Mouse (Mus musculus) left cerebral cortex, postnatal 36 days (tissue): ENCODE measurements around the gene Efs. TPM values are rescaled to one million over a fixed set of nuclear protein-coding genes. Genes with fewer than 3 reads are reported as not detected.
A peak's percentile ranks its signal among the peaks of the same experiment; 100 is the strongest.
"Not testable (repeated sequence)": the region's sequence is repeated elsewhere in the genome, so short reads cannot be mapped to it uniquely, and the experiment has no call there.

Source experiments
- DNase-seq, 2 experiments: peaks; one replicate each; pipeline ENCODE4 v3.0.0; 2021 to 2022; ENCODE audit warnings: low spot score in 2 of 2, mixed read lengths in 1 of 2
- intact Hi-C: fragments of 180-260 bp; cut with DNase I; formaldehyde crosslinking; loops from one replicate; pipeline ENCODE4 v1.15.1; 2025
- total RNA-seq, 2 experiments: library from RNA; stranded (reverse); gene quantifications; 2 replicates each; pipeline ENCODE4 v1.2.3; 2021

Gene Efs
- total RNA-seq, 2 experiments from 2014 or later: 7.1 to 7.3 TPM

GRCm38 (mm10) chr14:54951587-54951986 lies 25.7 kb upstream of the Efs start:
- no peak for DNase-seq
- intact Hi-C loops: no loop called here

- intact Hi-C loops: no loop called here
- DNase-seq: no peak
Measured at GRCm38 (mm10) chr14:54950493-54950892, 24.6 kb upstream of the Efs start.

- intact Hi-C loops: loop anchor here (1.0 kb wide), 1 partner anchor 26 kb away; no protein-coding TSS in a partner anchor
Measured at GRCm38 (mm10) chr14:54948781-54949180, 22.9 kb upstream of the Efs start.

GRCm38 (mm10) chr14:54947008-54947407 lies 21.1 kb upstream of the Efs start:
- intact Hi-C loops: not testable (repeated sequence)

More at GRCm38 (mm10) chr14:54948781-54949180, 22.9 kb upstream of the Efs start:
- DNase-seq: no peak

GRCm38 (mm10) chr14:54945975-54946704 lies 20.2 kb upstream of the Efs start:
- intact Hi-C loops: no loop called here
- no peak for DNase-seq

More at GRCm38 (mm10) chr14:54947008-54947407, 21.1 kb upstream of the Efs start:
- DNase-seq: not testable (repeated sequence)

GRCm38 (mm10) chr14:54944939-54945338 lies 19.0 kb upstream of the Efs start:
- intact Hi-C loops: no loop called here
- DNase-seq: no peak

GRCm38 (mm10) chr14:54943971-54944370 lies 18.0 kb upstream of the Efs start:
- no peak for DNase-seq
- intact Hi-C loops: no loop called here

GRCm38 (mm10) chr14:54942479-54942878 lies 16.6 kb upstream of the Efs start:
- intact Hi-C loops: no loop called here
- DNase-seq: no peak

GRCm38 (mm10) chr14:54941024-54941978 lies 15.4 kb upstream of the Efs start:
- no peak for DNase-seq
- intact Hi-C loops: no loop called here

GRCm38 (mm10) chr14:54940176-54940530 lies 14.2 kb upstream of the Efs start:
- DNase-seq: no peak
- intact Hi-C loops: no loop called here

GRCm38 (mm10) chr14:54939434-54940175 lies 13.7 kb upstream of the Efs start:
- intact Hi-C loops: loop anchor here (2.0 kb wide), 1 partner anchor 39 kb away; no protein-coding TSS in a partner anchor
- DNase-seq: peak; percentile 32 to 54

- DNase-seq: no peak
- intact Hi-C loops: loop anchor here (2.0 kb wide), 1 partner anchor 38 kb away; no protein-coding TSS in a partner anchor
Measured at GRCm38 (mm10) chr14:54938431-54939219, 12.7 kb upstream of the Efs start.

GRCm38 (mm10) chr14:54937361-54938182 lies 11.6 kb upstream of the Efs start:
- DNase-seq: no peak
- intact Hi-C loops: loop anchor here (2.0 kb wide), 1 partner anchor 37 kb away; no protein-coding TSS in a partner anchor

GRCm38 (mm10) chr14:54936831-54937160 lies 10.9 kb upstream of the Efs start:
- intact Hi-C loops: no loop called here
- no peak for DNase-seq

GRCm38 (mm10) chr14:54935904-54936830 lies 10.2 kb upstream of the Efs start, which contains the start of gene Cmtm5:
Gene Cmtm5, plus strand, starts transcription at chr14:54936261.
- peak; percentile 41 to 53 for DNase-seq
- intact Hi-C loops: no loop called here

GRCm38 (mm10) chr14:54932645-54933150 lies 6.8 kb upstream of the Efs start, which contains the start of gene Il25:
Gene Il25, plus strand, starts transcription at chr14:54932695.
- DNase-seq: no peak
- intact Hi-C loops: no loop called here

GRCm38 (mm10) chr14:54930431-54930830 lies 4.5 kb upstream of the Efs start:
- intact Hi-C loops: no loop called here
- DNase-seq: no peak
